Mouse (Mus musculus): ENCODE results near the gene Hoxb6. TPM values are rescaled to one million over a fixed set of nuclear protein-coding genes. Genes with fewer than 3 reads are reported as not detected.

The Hoxb6 gene
- total RNA-seq, 4 experiments from 2014 or later: 56.4 to 77.8 (median 59.5) TPM

GRCm38 (mm10) chr11:96285771-96286738 is 6.2 kb upstream of the Hoxb6 start, which contains the start of gene Hoxb7:
Hoxb7 (plus strand) TSS chr11:96286623.
- DNase-seq: peak; percentile 84

GRCm38 (mm10) chr11:96286739-96287385 is 5.4 kb upstream of the Hoxb6 start:
- no peak for DNase-seq

- DNase-seq: no peak
These were observed 4.9 kb upstream of the Hoxb6 start for GRCm38 (mm10) chr11:96287411-96287810.

- DNase-seq: no peak
These were observed 3.6 kb upstream of the Hoxb6 start for GRCm38 (mm10) chr11:96288455-96289221.

GRCm38 (mm10) chr11:96289293-96289692 is 3.0 kb upstream of the Hoxb6 start:
- DNase-seq: no peak

- DNase-seq: no peak
These were observed 2.4 kb upstream of the Hoxb6 start for GRCm38 (mm10) chr11:96289837-96290236.

- DNase-seq: no peak
These were observed 1.4 kb upstream of the Hoxb6 start for GRCm38 (mm10) chr11:96290705-96291355.

GRCm38 (mm10) chr11:96292565-96293301 is 457 bp downstream of the Hoxb6 start:
- no peak for DNase-seq

- no peak for DNase-seq
These were observed 1.1 kb downstream of the Hoxb6 start for GRCm38 (mm10) chr11:96293302-96293921.

GRCm38 (mm10) chr11:96294245-96295091 is 2.2 kb downstream of the Hoxb6 start:
- DNase-seq: peak; percentile 87

GRCm38 (mm10) chr11:96295092-96295835 is 3.0 kb downstream of the Hoxb6 start:
- no peak for DNase-seq

GRCm38 (mm10) chr11:96296997-96297396 is 4.7 kb downstream of the Hoxb6 start:
- no peak for DNase-seq

- DNase-seq: no peak
These were observed 5.2 kb downstream of the Hoxb6 start for GRCm38 (mm10) chr11:96297428-96297827.

GRCm38 (mm10) chr11:96297968-96298635 is 5.8 kb downstream of the Hoxb6 start:
- no peak for DNase-seq

GRCm38 (mm10) chr11:96298895-96299667 is 6.8 kb downstream of the Hoxb6 start:
- peak; percentile 85 for DNase-seq

- no peak for DNase-seq
These were observed 7.5 kb downstream of the Hoxb6 start for GRCm38 (mm10) chr11:96299781-96300180.

GRCm38 (mm10) chr11:96300354-96301063 is 8.2 kb downstream of the Hoxb6 start:
- peak; percentile 50 for DNase-seq

Data from adrenal gland, adult 8-10 months (tissue).